In the genomic region with DNA sequence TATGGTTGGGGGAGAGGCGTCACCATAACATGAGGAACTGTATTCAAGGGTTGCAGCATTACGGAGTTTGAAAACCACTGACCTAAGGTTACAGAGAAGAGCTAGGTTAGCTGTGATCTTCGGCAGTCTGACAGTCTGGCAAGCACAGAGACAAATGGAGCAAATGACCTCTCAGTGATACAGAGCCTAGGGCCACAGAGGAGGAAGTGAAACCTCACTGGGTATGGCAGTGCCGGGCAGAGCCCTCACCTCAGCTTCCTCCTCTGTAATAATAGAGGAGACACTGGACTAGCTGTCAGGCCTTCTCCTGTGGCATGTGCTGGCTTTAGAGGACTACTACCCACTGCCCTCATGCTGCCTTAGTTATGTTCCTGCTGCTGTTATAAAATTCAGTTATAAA, we compare ENCODE assay signal across 15 mouse cellular contexts. TPM values are rescaled to one million over a fixed set of nuclear protein-coding genes. Genes with fewer than 3 reads are reported as not detected.
DNase-seq lines count a peak whose midpoint lies in the region; ATAC-seq and TF ChIP-seq lines count a peak whose summit lies in the region.
"Had no signal": no experiment of that assay in that cellular context is flagged by ENCODE, and none has a peak within 500 bp of the region (broad histone marks: within the 10 kb centered on the region; RNA-seq: fewer than 3 reads in every experiment).

No protein-coding gene starts in this region.

- H3K9ac ChIP-seq in liver, embryonic 13.5 days = no peak overlapping the region
- H3K9ac ChIP-seq: heart, embryonic 13.5 days; limb, embryonic 15.5 days had no signal

- 0 out of 2 replicates have a peak, but pooled peaks have one; percentile 14 for ATAC-seq in liver, embryonic 13.5 days (ENCODE audit: low read depth)
- ATAC-seq: hindbrain, postnatal 0 days had no signal

- H3K4me2 ChIP-seq in liver, embryonic 13.5 days = no peak overlapping the region
- H3K4me2 ChIP-seq: heart, embryonic 13.5 days; limb, embryonic 15.5 days had no signal

- DNase-seq in liver, embryonic 13.5 days = no peak
- DNase-seq in liver = no peak
- peak; percentile 69 for DNase-seq in lung, postnatal 25 days (ENCODE audit: low spot score)
- peak; percentile 67 to 73 for DNase-seq in spleen, adult 2 months (ENCODE audit: low read depth in 1 of 2, low spot score in 2 of 2)
- DNase-seq in gastrocnemius, postnatal 4 days (ENCODE audit: low spot score in 2 of 2) = no peak
- DNase-seq in left cerebral cortex, postnatal 36 days (ENCODE audit: low spot score in 2 of 2) = no peak
- DNase-seq: adrenal gland, postnatal 10 days; cerebellum, adult 11-12 months; kidney, postnatal 14 days; thymus, postnatal 25 days had no signal

- no peak for TF ChIP-seq POLR2A in bone marrow macrophage, adult 2 months (IDR thresholded peaks at IDR 0.05; ENCODE audit: borderline replicate concordance, low read depth, low read length)
- TF ChIP-seq POLR2A in spleen, adult 2 months (IDR thresholded peaks at IDR 0.05; ENCODE audit: low read depth, low read length) = no peak

- no peak overlapping the region for H3K4me3 ChIP-seq in liver, embryonic 13.5 days (replicated peaks)
- no peak overlapping the region for H3K4me3 ChIP-seq in bone marrow macrophage, adult 2 months (ENCODE audit: insufficient read depth, low read length)
- no peak overlapping the region for H3K4me3 ChIP-seq in spleen, adult 2 months (ENCODE audit: extremely low read depth, insufficient read depth, insufficient read length)
- H3K4me3 ChIP-seq: heart, embryonic 13.5 days; left cerebral cortex, adult 2 months; limb, embryonic 15.5 days had no signal

- H3K27me3 ChIP-seq in liver, embryonic 13.5 days = no peaks in the 10 kb centered on the region
- H3K27me3 ChIP-seq in spleen, adult 2 months (ENCODE audit: control insufficient read depth, insufficient read depth, low read length) = no peaks in the 10 kb centered on the region
- H3K27me3 ChIP-seq: heart, embryonic 13.5 days; limb, embryonic 15.5 days had no signal

- TF ChIP-seq CTCF in bone marrow macrophage, adult 2 months (IDR thresholded peaks at IDR 0.05; ENCODE audit: low read depth, low read length) = no peak
- no peak for TF ChIP-seq CTCF in spleen, adult 2 months (IDR thresholded peaks at IDR 0.05; ENCODE audit: extremely low read depth, insufficient read depth, insufficient read length, insufficient replicate concordance)

- 40% methylated on average over 4 of the region's 4 CpGs for WGBS in liver, embryonic 13.5 days (ENCODE audit: insufficient replicate concordance)
- 20% methylated on average over 4 of the region's 4 CpGs for WGBS in spleen, adult 2 months

- H3K9me3 ChIP-seq in liver, embryonic 13.5 days (replicated peaks) = no peaks in the 10 kb centered on the region
- H3K9me3 ChIP-seq: heart, embryonic 13.5 days; limb, embryonic 15.5 days had no signal

- no peaks in the 10 kb centered on the region for H3K36me3 ChIP-seq in liver, embryonic 13.5 days
- H3K36me3 ChIP-seq in spleen, adult 2 months (ENCODE audit: control insufficient read depth, insufficient read depth, low read length) = no peaks in the 10 kb centered on the region
- H3K36me3 ChIP-seq: heart, embryonic 13.5 days; limb, embryonic 15.5 days had no signal

- intact Hi-C loops in left cerebral cortex, postnatal 36 days (cut with DNase I) = loop anchor here (5.0 kb wide), 1 partner anchor 33 kb away; no protein-coding TSS in a partner anchor

- no peak overlapping the region for H3K27ac ChIP-seq in liver, embryonic 13.5 days
- peak overlapping the region; percentile 86 for H3K27ac ChIP-seq in bone marrow macrophage, adult 2 months (ENCODE audit: insufficient read depth, low read depth, low read length)
- H3K27ac ChIP-seq in spleen, adult 2 months (ENCODE audit: insufficient read depth, low read length) = peak overlapping the region; percentile 71
- H3K27ac ChIP-seq: heart, embryonic 13.5 days; hindbrain, postnatal 0 days; left cerebral cortex, adult 2 months; limb, embryonic 15.5 days had no signal

- H3K4me1 ChIP-seq in liver, embryonic 13.5 days (replicated peaks) = peaks cover 14% of the 10 kb centered on the region
- H3K4me1 ChIP-seq in bone marrow macrophage, adult 2 months (ENCODE audit: control insufficient read depth, insufficient read depth, low read length) = peaks cover 55% of the 10 kb centered on the region
- H3K4me1 ChIP-seq in spleen, adult 2 months (ENCODE audit: control insufficient read depth, insufficient read depth, insufficient read length) = peaks cover 35% of the 10 kb centered on the region; the same call in 1 of the 2 replicates
- H3K4me1 ChIP-seq: heart, embryonic 13.5 days; limb, embryonic 15.5 days had no signal

RNA-seq across cellular contexts. Expression of a gene that starts 7.9 kb away (rescaled TPM):
- 11.9 and 12.5 TPM in 2 replicates for polyA plus RNA-seq in liver, embryonic 13.5 days (2015; fragmentation: Nextera tagmentation; extraction: Ambion mirVana)
- polyA plus RNA-seq in bone marrow macrophage, adult 2 months (2012; ENCODE audit: insufficient read depth, insufficient read length, missing spikeins) = 382 and 398 TPM in 2 replicates
- 136 and 148 TPM in 2 replicates for polyA plus RNA-seq in spleen, adult 2 months (2012; rRNA removed)
- 10 to 100 TPM in 1 of 2 experiments, 1 to 10 TPM in 1; 8.6 to 10.1 TPM for total RNA-seq in gastrocnemius, postnatal 4 days (2021)
- total RNA-seq in left cerebral cortex, postnatal 36 days (2021) = 10 to 100 TPM in 1 of 2 experiments, 1 to 10 TPM in 1; 8.7 to 11.9 TPM

RNA-seq across cellular contexts. Expression of a gene that starts 16.3 kb away (rescaled TPM):
- 75.2 and 81.2 TPM in 2 replicates for polyA plus RNA-seq in liver, embryonic 13.5 days (2015; fragmentation: Nextera tagmentation; extraction: Ambion mirVana)
- 440 and 552 TPM in 2 replicates for polyA plus RNA-seq in bone marrow macrophage, adult 2 months (2012; ENCODE audit: insufficient read depth, insufficient read length, missing spikeins)
- polyA plus RNA-seq in spleen, adult 2 months (2012; rRNA removed) = 1,941 and 2,027 TPM in 2 replicates
- 10 to 100 TPM in 1 of 2 experiments, 1 to 10 TPM in 1; 4.6 to 10.2 TPM for total RNA-seq in gastrocnemius, postnatal 4 days (2021)
- total RNA-seq in left cerebral cortex, postnatal 36 days (2021) = 1 to 10 TPM; 2.7 to 4.3 TPM

RNA-seq across cellular contexts. Expression of a gene that starts 44.4 kb away (rescaled TPM):
- polyA plus RNA-seq in liver, embryonic 13.5 days (2015; fragmentation: Nextera tagmentation; extraction: Ambion mirVana) = not detected in 2 replicates
- polyA plus RNA-seq in bone marrow macrophage, adult 2 months (2012; ENCODE audit: insufficient read depth, insufficient read length, missing spikeins) = not detected in 2 replicates
- polyA plus RNA-seq in spleen, adult 2 months (2012; rRNA removed) = 0.26 TPM in 1 of 2 replicates, not detected in the other
- total RNA-seq in gastrocnemius, postnatal 4 days (2021) = under 1 TPM in 1 of 2 experiments, not detected in 1; 0.05 TPM
- 10 to 100 TPM; 21.3 to 22.4 TPM for total RNA-seq in left cerebral cortex, postnatal 36 days (2021)
- polyA plus RNA-seq: heart, embryonic 13.5 days had no signal

RNA-seq across cellular contexts. Expression of a gene that starts 57.7 kb away (rescaled TPM):
- polyA plus RNA-seq in liver, embryonic 13.5 days (2015; fragmentation: Nextera tagmentation; extraction: Ambion mirVana) = 3.6 and 4.5 TPM in 2 replicates
- 1.9 and 2.2 TPM in 2 replicates for polyA plus RNA-seq in bone marrow macrophage, adult 2 months (2012; ENCODE audit: insufficient read depth, insufficient read length, missing spikeins)
- 22.9 and 23.6 TPM in 2 replicates for polyA plus RNA-seq in spleen, adult 2 months (2012; rRNA removed)
- total RNA-seq in gastrocnemius, postnatal 4 days (2021) = 10 to 100 TPM; 66.7 to 75.1 TPM
- 1 to 10 TPM; 2.0 to 2.5 TPM for total RNA-seq in left cerebral cortex, postnatal 36 days (2021)

Comparison
In these comparisons a context has a peak if more than half of its experiments do, and no peak if none do; other contexts are left out.
1. DNase-seq: peak in lung, postnatal 25 days (single experiment) and spleen, adult 2 months (2 of 2); none in liver, embryonic 13.5 days (single experiment), liver (single experiment), gastrocnemius, postnatal 4 days (0 of 2) and left cerebral cortex, postnatal 36 days (0 of 2).
2. RNA of a gene that starts 7.9 kb away (polyA plus RNA-seq): 382 to 398 TPM in bone marrow macrophage, adult 2 months and 136 to 148 TPM in spleen, adult 2 months; 11.9 to 12.5 TPM in liver, embryonic 13.5 days; every median in the first group is over 10 times any median in the second.